Mouse (Mus musculus): ENCODE results near the gene Tomm6. TPM values are rescaled to one million over a fixed set of nuclear protein-coding genes. Genes with fewer than 3 reads are reported as not detected.

The Tomm6 gene
- polyA plus RNA-seq, 1 experiment from 2014 or later = 213 TPM

DNA sequence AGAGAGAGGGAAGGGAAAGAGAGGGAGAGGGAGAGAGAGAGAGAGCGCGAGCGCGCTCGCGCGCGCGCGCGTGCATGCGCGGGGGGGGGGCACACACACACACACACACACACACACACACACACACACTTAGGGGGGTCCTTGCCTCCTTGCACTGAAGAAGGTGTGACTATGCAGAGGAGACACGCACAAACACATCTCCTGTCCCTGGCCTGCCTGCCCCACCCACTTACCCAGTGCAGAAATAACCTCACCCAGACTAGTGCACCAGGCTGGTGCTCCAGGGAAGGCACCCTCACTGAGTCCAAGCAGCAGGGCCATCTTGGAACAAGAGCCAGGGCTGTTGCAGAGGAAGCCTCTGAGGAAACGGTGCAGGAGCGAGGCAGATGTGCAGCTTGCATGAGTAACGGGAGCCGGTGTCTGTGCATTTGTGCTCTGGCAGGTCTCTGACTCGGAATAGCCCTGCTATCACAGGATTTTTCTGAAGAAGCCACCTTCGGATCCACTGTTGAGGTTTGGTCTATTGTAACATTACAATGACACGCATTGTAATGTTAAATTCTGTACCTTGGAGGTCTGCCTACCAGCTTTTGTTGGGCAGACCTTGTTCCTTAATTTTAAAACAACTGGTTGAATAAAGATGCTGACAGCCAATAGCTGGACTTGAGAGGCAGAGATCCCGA lies 24.8 kb upstream of the Tomm6 start:
- no peak for ATAC-seq (ENCODE audit: low read depth)
- WGBS (ENCODE audit: insufficient replicate concordance) = 56% methylated on average over 11 of the region's 22 CpGs
- H3K9me3 ChIP-seq (replicated peaks; ENCODE audit: control insufficient read depth, low read length) = no peaks in the 10 kb centered on the region
- H3K4me3 ChIP-seq (ENCODE audit: low read depth, low read length) = no peak overlapping the region
- H3K27ac ChIP-seq (ENCODE audit: low read length) = no peak overlapping the region
- no peaks in the 10 kb centered on the region for H3K36me3 ChIP-seq (ENCODE audit: control insufficient read depth, insufficient read depth)
- H3K4me2 ChIP-seq (ENCODE audit: low read depth, low read length) = no peak overlapping the region
- no peak overlapping the region for H3K9ac ChIP-seq (ENCODE audit: low read depth, low read length)
- no peaks in the 10 kb centered on the region for H3K27me3 ChIP-seq (ENCODE audit: control insufficient read depth, insufficient read depth, low read depth, low read length)
- H3K4me1 ChIP-seq (ENCODE audit: control insufficient read depth, low read depth, low read length) = no peaks in the 10 kb centered on the region

DNA sequence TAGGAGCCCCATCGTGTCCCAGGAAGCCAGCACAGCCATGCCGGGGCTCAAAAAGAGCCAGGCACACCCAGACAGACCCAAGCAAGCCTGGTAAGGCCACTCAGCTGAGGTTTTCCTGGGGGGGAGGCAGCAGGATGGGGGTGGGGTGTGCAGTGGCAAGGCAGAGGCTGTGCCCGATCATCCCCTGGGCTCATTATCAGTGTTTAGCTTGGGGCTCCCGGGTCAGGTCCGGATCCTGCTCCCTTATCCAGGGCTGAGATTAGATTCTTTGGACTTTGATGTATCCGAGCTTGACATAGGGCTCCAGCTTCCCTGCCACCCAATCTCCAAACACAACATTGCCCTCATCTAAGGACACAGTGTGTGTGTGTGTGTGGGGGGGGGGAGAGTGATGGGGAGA lies 23.7 kb upstream of the Tomm6 start:
- H3K4me1 ChIP-seq (ENCODE audit: control insufficient read depth, low read depth, low read length) = no peaks in the 10 kb centered on the region
- H3K27me3 ChIP-seq (ENCODE audit: control insufficient read depth, insufficient read depth, low read depth, low read length) = no peaks in the 10 kb centered on the region
- WGBS (ENCODE audit: insufficient replicate concordance) = 44% methylated on average over 6 of the region's 6 CpGs
- no peak overlapping the region for H3K4me2 ChIP-seq (ENCODE audit: low read depth, low read length)
- H3K36me3 ChIP-seq (ENCODE audit: control insufficient read depth, insufficient read depth) = no peaks in the 10 kb centered on the region
- no peak overlapping the region for H3K4me3 ChIP-seq (ENCODE audit: low read depth, low read length)
- no peak overlapping the region for H3K9ac ChIP-seq (ENCODE audit: low read depth, low read length)
- no peak for ATAC-seq (ENCODE audit: low read depth)
- no peak overlapping the region for H3K27ac ChIP-seq (ENCODE audit: low read length)
- H3K9me3 ChIP-seq (replicated peaks; ENCODE audit: control insufficient read depth, low read length) = no peaks in the 10 kb centered on the region

DNA sequence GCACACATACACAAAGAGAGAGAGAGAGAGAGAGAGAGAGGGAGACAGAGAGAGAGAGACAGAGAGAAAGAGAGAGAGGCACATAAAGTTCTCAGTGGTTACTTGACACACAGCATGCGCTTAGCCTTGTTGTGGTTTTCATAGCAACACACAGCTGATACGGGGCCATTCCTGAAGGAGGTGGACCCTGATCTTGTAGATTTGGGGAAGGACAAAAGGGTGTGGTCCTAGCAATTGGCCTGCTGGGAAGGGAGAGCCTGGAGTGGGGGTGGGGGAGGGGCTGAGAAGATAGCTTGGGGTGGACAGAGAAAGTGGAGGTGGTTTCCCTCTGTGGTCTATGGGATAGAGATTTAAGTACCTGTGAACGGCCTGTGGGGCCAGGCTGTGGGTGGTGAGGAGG lies 21.9 kb upstream of the Tomm6 start:
- H3K4me3 ChIP-seq (ENCODE audit: low read depth, low read length) = no peak overlapping the region
- H3K27ac ChIP-seq (ENCODE audit: low read length) = no peak overlapping the region
- no peaks in the 10 kb centered on the region for H3K27me3 ChIP-seq (ENCODE audit: control insufficient read depth, insufficient read depth, low read depth, low read length)

DNA sequence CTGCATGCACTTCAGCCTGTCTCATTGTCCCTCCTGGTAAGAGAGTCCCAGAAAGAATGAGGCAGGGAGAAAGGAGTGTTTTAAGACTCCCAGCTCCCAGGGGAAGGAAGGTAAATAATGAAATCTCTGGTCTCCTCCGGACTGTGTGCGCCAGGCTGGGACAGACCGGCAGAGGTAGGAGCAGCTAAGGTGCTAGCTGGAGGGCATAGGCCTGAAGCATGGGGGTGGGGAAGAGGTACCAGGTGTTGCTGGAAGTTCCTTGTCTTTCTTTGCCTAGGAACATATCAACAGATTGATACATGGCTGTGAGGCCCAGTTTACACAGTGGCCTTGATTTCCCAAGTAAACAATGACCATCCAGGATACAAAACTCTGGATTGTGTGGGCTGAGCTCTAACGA lies 20.8 kb upstream of the Tomm6 start:
- no peak overlapping the region for H3K9ac ChIP-seq (ENCODE audit: low read depth, low read length)
- ATAC-seq (ENCODE audit: low read depth) = no peak
- no peaks in the 10 kb centered on the region for H3K4me1 ChIP-seq (ENCODE audit: control insufficient read depth, low read depth, low read length)
- WGBS (ENCODE audit: insufficient replicate concordance) = 66% methylated on average over 4 of the region's 4 CpGs
- H3K27ac ChIP-seq (ENCODE audit: low read length) = no peak overlapping the region
- H3K36me3 ChIP-seq (ENCODE audit: control insufficient read depth, insufficient read depth) = no peaks in the 10 kb centered on the region
- no peak overlapping the region for H3K4me2 ChIP-seq (ENCODE audit: low read depth, low read length)
- H3K4me3 ChIP-seq (ENCODE audit: low read depth, low read length) = no peak overlapping the region
- no peaks in the 10 kb centered on the region; the same call in 1 of the 2 replicates for H3K27me3 ChIP-seq (ENCODE audit: control insufficient read depth, insufficient read depth, low read depth, low read length)
- no peaks in the 10 kb centered on the region for H3K9me3 ChIP-seq (replicated peaks; ENCODE audit: control insufficient read depth, low read length)

More for the DNA sequence above, 21.9 kb upstream of the Tomm6 start:
- WGBS (ENCODE audit: insufficient replicate concordance) = 28% methylated on average over 3 of the region's 3 CpGs
- Histone ChIP-seq H3K36me3 (ENCODE audit: control insufficient read depth, insufficient read depth) (no peaks in the 10 kb centered on the region), H3K9ac (ENCODE audit: low read depth, low read length) (no peak overlapping the region), H3K4me1 (ENCODE audit: control insufficient read depth, low read depth, low read length) (no peaks in the 10 kb centered on the region), H3K4me2 (ENCODE audit: low read depth, low read length) (no peak overlapping the region), H3K9me3 (replicated peaks; ENCODE audit: control insufficient read depth, low read length) (no peaks in the 10 kb centered on the region)
- no peak for ATAC-seq (ENCODE audit: low read depth)

DNA sequence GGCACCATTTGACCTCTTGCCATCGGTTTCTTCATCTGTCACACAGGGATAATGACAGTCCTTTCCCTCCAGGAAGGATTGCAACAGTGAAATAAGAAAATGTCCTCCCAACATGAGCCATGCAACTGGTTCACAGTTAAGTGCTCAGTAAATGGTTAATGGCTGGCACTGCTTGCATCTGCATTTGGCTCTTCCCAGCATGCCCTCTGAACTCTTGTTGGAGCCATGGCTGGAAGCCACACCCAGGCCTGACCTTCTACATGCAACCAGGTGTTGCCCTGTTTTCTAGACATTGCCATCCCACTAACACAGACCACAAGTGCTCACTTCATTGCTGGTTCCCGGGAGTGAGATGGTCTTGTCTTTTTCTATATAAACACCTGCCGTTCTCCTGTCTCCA lies 19.8 kb upstream of the Tomm6 start:
- Histone ChIP-seq H3K9ac (ENCODE audit: low read depth, low read length) (no peak overlapping the region), H3K4me3 (ENCODE audit: low read depth, low read length) (no peak overlapping the region), H3K9me3 (replicated peaks; ENCODE audit: control insufficient read depth, low read length) (no peaks in the 10 kb centered on the region), H3K27me3 (ENCODE audit: control insufficient read depth, insufficient read depth, low read depth, low read length) (peaks cover 8% of the 10 kb centered on the region), H3K4me2 (ENCODE audit: low read depth, low read length) (no peak overlapping the region), H3K27ac (ENCODE audit: low read length) (no peak overlapping the region), H3K36me3 (ENCODE audit: control insufficient read depth, insufficient read depth) (no peaks in the 10 kb centered on the region), H3K4me1 (ENCODE audit: control insufficient read depth, low read depth, low read length) (no peaks in the 10 kb centered on the region)
- ATAC-seq (ENCODE audit: low read depth) = no peak
- 66% methylated on average over 3 of the region's 3 CpGs for WGBS (ENCODE audit: insufficient replicate concordance)

DNA sequence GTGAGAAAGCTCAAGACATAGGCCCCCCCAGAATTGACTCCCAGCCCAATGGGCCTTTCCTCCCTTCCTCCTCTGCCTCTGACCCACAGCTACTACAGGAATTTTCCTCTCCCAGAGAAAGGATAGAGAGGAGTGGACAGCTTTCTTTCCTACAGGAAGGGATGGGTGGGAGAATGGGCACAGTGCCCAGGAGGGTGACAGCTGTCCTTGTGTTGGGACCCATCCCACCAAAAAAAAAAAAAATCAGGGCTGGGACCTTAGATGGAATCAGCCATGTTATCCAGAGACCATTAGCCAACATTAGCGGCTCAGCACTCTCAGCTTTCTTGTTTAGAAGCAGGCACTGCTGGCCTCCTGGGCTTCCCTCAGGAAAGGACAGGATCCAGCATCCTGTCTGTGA lies 18.0 kb upstream of the Tomm6 start:
- Histone ChIP-seq H3K4me1 (ENCODE audit: control insufficient read depth, low read depth, low read length) (no peaks in the 10 kb centered on the region), H3K9me3 (replicated peaks; ENCODE audit: control insufficient read depth, low read length) (no peaks in the 10 kb centered on the region), H3K4me2 (ENCODE audit: low read depth, low read length) (no peak overlapping the region), H3K4me3 (ENCODE audit: low read depth, low read length) (no peak overlapping the region), H3K36me3 (ENCODE audit: control insufficient read depth, insufficient read depth) (no peaks in the 10 kb centered on the region; the same call in 1 of the 2 replicates), H3K27ac (ENCODE audit: low read length) (no peak overlapping the region), H3K9ac (ENCODE audit: low read depth, low read length) (no peak overlapping the region), H3K27me3 (ENCODE audit: control insufficient read depth, insufficient read depth, low read depth, low read length) (peaks cover 8% of the 10 kb centered on the region)
- WGBS (ENCODE audit: insufficient replicate concordance) = 67% methylated on average over 1 of the region's 1 CpGs
- no peak for ATAC-seq (ENCODE audit: low read depth)

DNA sequence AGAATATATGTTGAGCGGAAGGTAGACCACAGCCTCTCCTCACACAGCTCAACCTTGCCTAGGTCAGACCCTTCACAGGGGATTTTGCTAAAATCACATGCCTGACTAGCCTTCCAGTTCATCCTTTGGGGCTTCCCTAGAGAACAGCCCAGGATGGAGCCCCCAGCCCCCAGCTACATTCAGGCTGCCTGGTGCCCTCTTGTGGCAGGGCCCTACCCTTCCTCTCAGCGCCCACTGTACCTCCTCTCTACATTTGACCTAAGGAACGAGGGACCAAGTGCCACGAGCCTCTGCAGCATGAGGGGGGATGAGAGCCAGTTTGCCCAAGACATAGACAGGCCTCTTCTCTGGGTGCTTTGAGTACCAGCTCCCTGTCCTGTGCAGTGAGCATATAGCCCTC lies 16.5 kb upstream of the Tomm6 start:
- H3K9ac ChIP-seq (ENCODE audit: low read depth, low read length) = no peak overlapping the region
- no peak overlapping the region for H3K4me3 ChIP-seq (ENCODE audit: low read depth, low read length)
- WGBS (ENCODE audit: insufficient replicate concordance) = 52% methylated on average over 4 of the region's 4 CpGs
- H3K27me3 ChIP-seq (ENCODE audit: control insufficient read depth, insufficient read depth, low read depth, low read length) = peaks cover 8% of the 10 kb centered on the region
- no peaks in the 10 kb centered on the region for H3K9me3 ChIP-seq (replicated peaks; ENCODE audit: control insufficient read depth, low read length)
- ATAC-seq (ENCODE audit: low read depth) = no peak
- H3K36me3 ChIP-seq (ENCODE audit: control insufficient read depth, insufficient read depth) = no peaks in the 10 kb centered on the region; the same call in 1 of the 2 replicates
- H3K27ac ChIP-seq (ENCODE audit: low read length) = no peak overlapping the region
- H3K4me2 ChIP-seq (ENCODE audit: low read depth, low read length) = no peak overlapping the region
- peaks cover 2% of the 10 kb centered on the region; the same call in 1 of the 2 replicates for H3K4me1 ChIP-seq (ENCODE audit: control insufficient read depth, low read depth, low read length)

DNA sequence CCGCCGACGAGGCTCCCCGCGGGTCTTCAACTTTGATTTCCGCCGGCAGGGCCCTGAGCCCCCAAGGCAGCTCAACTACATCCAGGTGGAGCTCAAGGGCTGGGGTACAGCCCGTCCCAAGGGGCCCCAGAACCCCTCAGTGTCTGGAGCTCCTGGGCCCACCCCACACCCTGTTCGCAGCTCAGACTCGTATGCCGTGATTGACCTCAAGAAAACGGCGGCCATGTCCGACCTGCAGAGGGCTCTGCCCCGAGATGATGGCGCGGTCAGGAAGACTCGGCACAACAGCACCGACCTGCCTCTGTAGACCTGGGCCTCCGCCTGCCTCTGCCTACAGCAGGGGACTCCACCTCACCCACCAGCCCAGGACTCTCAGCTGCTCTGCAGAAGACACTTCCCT lies 15.4 kb upstream of the Tomm6 start:
- Histone ChIP-seq H3K9me3 (replicated peaks; ENCODE audit: control insufficient read depth, low read length) (no peaks in the 10 kb centered on the region), H3K36me3 (ENCODE audit: control insufficient read depth, insufficient read depth) (no peaks in the 10 kb centered on the region; the same call in 1 of the 2 replicates), H3K27me3 (ENCODE audit: control insufficient read depth, insufficient read depth, low read depth, low read length) (peaks cover 8% of the 10 kb centered on the region), H3K27ac (ENCODE audit: low read length) (no peak overlapping the region), H3K4me1 (ENCODE audit: control insufficient read depth, low read depth, low read length) (peaks cover 2% of the 10 kb centered on the region; the same call in 1 of the 2 replicates), H3K9ac (ENCODE audit: low read depth, low read length) (no peak overlapping the region), H3K4me3 (ENCODE audit: low read depth, low read length) (no peak overlapping the region), H3K4me2 (ENCODE audit: low read depth, low read length) (no peak overlapping the region)
- WGBS (ENCODE audit: insufficient replicate concordance) = 19% methylated on average over 20 of the region's 20 CpGs
- no peak for ATAC-seq (ENCODE audit: low read depth)

DNA sequence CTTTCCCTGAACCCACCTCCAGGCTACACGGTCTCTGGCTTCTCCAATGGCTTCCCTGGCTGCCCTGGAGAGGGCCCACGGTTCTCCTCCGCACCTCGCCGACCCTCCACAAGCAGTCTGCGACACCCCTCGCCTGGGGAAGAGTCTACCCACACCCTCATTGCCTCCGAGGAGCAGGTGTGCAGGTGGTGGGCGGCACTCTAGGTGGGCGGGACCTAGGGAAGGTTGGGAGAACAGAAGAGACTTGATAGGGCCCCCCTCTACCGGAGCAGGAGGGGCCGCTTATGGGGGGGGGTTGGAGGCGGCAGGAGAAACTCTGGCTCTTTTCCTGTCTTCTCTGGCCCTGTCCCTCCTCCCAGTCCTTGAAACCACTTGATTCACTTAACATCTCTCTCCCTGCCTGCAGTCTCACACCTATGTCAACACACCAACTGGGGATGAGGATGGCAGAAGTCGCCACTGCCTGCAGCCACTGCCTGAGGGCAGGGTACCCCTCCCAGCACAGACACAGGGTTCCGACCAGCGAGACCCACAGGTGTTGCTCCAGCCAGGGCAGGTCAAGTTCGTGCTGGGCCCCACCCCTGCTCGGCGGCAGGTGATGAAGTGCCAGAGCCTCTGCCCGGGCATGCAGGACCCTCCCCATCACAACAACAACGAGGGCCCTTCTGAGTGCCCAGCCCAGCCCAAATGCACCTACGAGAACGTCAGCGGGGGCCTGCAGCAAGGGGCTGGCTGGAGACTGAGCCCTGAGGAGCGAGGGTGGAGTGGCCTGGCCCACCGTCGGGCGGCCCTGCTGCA lies 14.6 kb upstream of the Tomm6 start:
- Histone ChIP-seq H3K4me3 (ENCODE audit: low read depth, low read length) (no peak overlapping the region), H3K4me1 (ENCODE audit: control insufficient read depth, low read depth, low read length) (peaks cover 2% of the 10 kb centered on the region; the same call in 1 of the 2 replicates), H3K9me3 (replicated peaks; ENCODE audit: control insufficient read depth, low read length) (no peaks in the 10 kb centered on the region), H3K27me3 (ENCODE audit: control insufficient read depth, insufficient read depth, low read depth, low read length) (peaks cover 8% of the 10 kb centered on the region), H3K4me2 (ENCODE audit: low read depth, low read length) (no peak overlapping the region), H3K27ac (ENCODE audit: low read length) (no peak overlapping the region), H3K9ac (ENCODE audit: low read depth, low read length) (no peak overlapping the region), H3K36me3 (ENCODE audit: control insufficient read depth, insufficient read depth) (no peaks in the 10 kb centered on the region; the same call in 1 of the 2 replicates)
- no peak for ATAC-seq (ENCODE audit: low read depth)
- 38% methylated on average over 28 of the region's 28 CpGs for WGBS (ENCODE audit: insufficient replicate concordance)
